Mouse (Mus musculus): ENCODE results near the gene Sec24c.

Sec24c gene

GRCm38 (mm10) chr14:20735892-20736390, 61.8 kb downstream of the Sec24c start:
- no peak for DNase-seq (ENCODE audit: low spot score)

GRCm38 (mm10) chr14:20737306-20737705, 63.2 kb downstream of the Sec24c start:
- peak; percentile 16 for DNase-seq (ENCODE audit: low spot score)

DNA sequence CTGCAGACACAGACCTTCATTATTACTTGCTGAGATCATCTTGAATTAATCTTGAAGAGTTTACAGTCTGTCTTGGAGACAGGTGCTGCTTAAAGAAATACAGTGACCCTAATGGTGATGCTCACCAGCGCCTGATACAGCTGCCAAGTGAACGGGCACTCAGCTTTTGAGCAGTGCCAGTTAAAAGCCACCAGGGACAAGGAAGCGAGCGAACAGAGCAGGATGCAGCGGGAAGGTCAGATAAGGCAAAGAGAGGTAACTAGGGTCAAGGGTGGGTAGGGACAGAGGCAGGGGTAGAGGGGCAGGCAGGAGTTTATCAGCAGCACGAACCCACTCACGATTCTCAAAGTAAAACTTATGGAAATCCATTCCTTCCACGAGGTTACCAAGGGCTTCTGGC, 64.4 kb downstream of the Sec24c start:
- DNase-seq (ENCODE audit: low spot score): no peak

GRCm38 (mm10) chr14:20741301-20741700, 67.2 kb downstream of the Sec24c start:
- DNase-seq (ENCODE audit: low spot score): no peak

- no peak for DNase-seq (ENCODE audit: low spot score)
Observed at GRCm38 (mm10) chr14:20743614-20744013, 69.5 kb downstream of the Sec24c start.
